Mouse (Mus musculus): ENCODE measurements around the gene Gm10840. TPM values are rescaled to one million over a fixed set of nuclear protein-coding genes. Genes with fewer than 3 reads are reported as not detected.

Gene Gm10840
- polyA plus RNA-seq, 1 experiment from 2014 or later = not detected

DNA sequence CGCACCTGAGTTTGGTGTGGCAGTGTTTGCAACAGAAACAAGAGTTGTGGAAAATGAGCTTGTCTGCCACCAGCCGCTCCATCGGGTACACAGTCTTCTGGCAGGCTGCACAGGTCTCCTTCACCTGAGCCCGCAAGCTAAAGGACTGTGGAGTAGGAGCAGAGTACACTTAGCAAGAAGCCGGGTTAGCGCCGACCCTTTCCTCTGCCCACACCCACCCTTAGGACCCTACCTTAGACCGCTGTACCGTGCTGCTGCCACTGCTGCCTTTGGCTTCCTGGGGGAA is 1.8 kb upstream of the Gm10840 start:
- peak; percentile 14; the same call in 1 of the 2 replicates for ATAC-seq
- 40% methylated on average over 9 of the region's 9 CpGs for WGBS
- Histone ChIP-seq H3K9ac (ENCODE audit: low read depth, low read length) (peak overlapping the region; percentile 85), H3K27ac (ENCODE audit: low read length) (peak overlapping the region; percentile 89; the same call in 1 of the 2 replicates), H3K4me3 (ENCODE audit: low read length) (peak overlapping the region; percentile 72), H3K36me3 (ENCODE audit: control insufficient read depth, insufficient read depth, low read length) (0 out of 2 replicates have a peak, but pooled peaks cover 3% of the 10 kb centered on the region), H3K4me2 (ENCODE audit: low read depth, low read length) (peak overlapping the region; percentile 94), H3K4me1 (ENCODE audit: control insufficient read depth, insufficient read depth, low read length) (peaks cover 25% of the 10 kb centered on the region), H3K27me3 (replicated peaks; ENCODE audit: control insufficient read depth, insufficient read depth, low read length) (no peaks in the 10 kb centered on the region), H3K9me3 (ENCODE audit: control insufficient read depth, low read length) (no peaks in the 10 kb centered on the region)

DNA sequence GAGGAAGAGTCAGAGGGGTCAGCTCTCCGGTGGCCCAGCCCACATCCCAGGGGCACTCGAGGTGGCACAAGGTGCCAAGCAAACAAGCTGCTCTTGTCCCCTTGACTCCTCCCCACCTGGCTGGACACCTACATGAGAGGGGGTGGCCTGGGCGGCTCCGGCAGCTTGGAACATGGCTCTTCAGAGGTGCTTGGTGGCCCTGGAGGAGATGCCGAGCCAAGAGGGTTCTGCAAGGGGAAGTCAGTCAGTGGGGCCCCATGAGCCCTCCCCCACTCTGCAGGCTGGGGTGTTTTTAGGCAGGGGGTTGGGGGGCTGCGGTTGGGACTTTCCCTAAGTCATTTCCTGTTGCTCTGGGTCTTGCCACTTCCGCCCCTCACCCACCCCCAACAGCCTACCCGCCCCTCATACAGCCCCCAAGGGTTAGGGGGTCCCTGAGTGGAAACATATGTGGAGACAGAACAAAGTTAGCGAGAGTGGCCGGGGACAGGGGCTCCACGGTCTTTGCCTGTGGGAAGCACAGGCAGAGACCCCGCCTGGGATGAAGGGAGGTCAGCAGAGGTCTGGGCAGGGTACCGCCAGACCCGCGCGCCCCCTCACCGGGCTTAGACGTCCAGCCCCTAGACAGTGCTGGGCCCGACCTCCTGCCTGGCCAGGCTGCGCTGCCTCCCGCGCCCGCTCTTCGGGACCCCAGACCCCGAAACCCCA is 1.3 kb upstream of the Gm10840 start:
- ATAC-seq = peak; percentile 54
- Histone ChIP-seq H3K4me3 (ENCODE audit: low read length) (peak overlapping the region; percentile 72), H3K9ac (ENCODE audit: low read depth, low read length) (peak overlapping the region; percentile 85), H3K36me3 (ENCODE audit: control insufficient read depth, insufficient read depth, low read length) (0 out of 2 replicates have a peak, but pooled peaks cover 3% of the 10 kb centered on the region), H3K9me3 (ENCODE audit: control insufficient read depth, low read length) (no peaks in the 10 kb centered on the region), H3K4me1 (ENCODE audit: control insufficient read depth, insufficient read depth, low read length) (peaks cover 25% of the 10 kb centered on the region), H3K27ac (ENCODE audit: low read length) (peak overlapping the region; percentile 89; the same call in 1 of the 2 replicates), H3K27me3 (replicated peaks; ENCODE audit: control insufficient read depth, insufficient read depth, low read length) (no peaks in the 10 kb centered on the region), H3K4me2 (ENCODE audit: low read depth, low read length) (peak overlapping the region; percentile 94)
- WGBS = under 1% methylated on average over 20 of the region's 25 CpGs

DNA sequence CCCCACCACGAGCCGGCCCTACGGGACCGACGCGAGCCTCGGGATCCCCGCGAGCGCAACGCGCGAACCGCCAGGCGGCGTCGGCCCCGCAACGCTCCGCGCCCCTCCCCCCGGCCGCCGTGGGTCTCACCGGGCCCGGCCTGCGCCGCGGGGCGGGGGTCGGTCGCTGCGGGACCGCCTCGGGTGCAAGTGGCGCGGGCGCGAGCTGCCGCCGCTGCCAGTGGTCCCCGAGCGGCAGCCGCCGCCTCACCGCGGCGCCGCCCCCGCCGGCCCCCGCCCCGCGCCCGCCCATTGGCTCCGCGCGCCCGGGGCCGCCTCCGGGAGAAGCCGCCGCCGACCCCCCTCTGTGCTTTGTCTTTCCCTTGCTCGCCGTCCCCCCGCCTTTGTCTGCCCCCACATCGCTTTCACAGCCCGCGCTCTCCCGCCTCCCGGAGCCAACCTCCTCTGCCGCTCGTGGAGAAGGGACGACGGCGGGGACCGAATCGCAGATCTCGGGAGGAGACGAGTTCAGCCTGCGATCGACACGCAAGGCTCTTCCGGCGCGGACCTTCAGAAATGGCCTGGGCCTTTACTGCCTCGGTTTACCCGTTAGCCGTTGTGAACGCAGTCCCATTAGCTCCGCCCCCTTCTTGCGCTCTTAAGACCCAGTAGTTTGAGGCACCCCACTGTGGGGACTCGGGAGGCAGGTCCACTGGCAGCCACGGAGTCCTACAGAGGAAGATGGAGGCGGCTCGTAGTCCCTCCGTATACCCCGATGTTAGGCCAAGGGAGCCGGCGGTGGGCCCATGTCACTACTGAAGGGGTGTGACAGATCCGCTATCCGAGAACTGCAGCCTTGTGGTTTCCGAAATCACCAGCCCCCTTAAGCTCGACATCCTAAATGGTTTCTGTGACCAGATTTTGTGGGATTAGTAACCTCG is 469 bp upstream of the Gm10840 start:
- Histone ChIP-seq H3K4me1 (ENCODE audit: control insufficient read depth, insufficient read depth, low read length) (peaks cover 25% of the 10 kb centered on the region), H3K4me3 (ENCODE audit: low read length) (peak overlapping the region; percentile 72), H3K9me3 (ENCODE audit: control insufficient read depth, low read length) (no peaks in the 10 kb centered on the region), H3K36me3 (ENCODE audit: control insufficient read depth, insufficient read depth, low read length) (0 out of 2 replicates have a peak, but pooled peaks cover 3% of the 10 kb centered on the region), H3K27ac (ENCODE audit: low read length) (peak overlapping the region; percentile 89), H3K27me3 (replicated peaks; ENCODE audit: control insufficient read depth, insufficient read depth, low read length) (no peaks in the 10 kb centered on the region), H3K4me2 (ENCODE audit: low read depth, low read length) (peak overlapping the region; percentile 94), H3K9ac (ENCODE audit: low read depth, low read length) (peak overlapping the region; percentile 85)
- peak; percentile 76 for ATAC-seq
- under 1% methylated on average over 70 of the region's 106 CpGs for WGBS

DNA sequence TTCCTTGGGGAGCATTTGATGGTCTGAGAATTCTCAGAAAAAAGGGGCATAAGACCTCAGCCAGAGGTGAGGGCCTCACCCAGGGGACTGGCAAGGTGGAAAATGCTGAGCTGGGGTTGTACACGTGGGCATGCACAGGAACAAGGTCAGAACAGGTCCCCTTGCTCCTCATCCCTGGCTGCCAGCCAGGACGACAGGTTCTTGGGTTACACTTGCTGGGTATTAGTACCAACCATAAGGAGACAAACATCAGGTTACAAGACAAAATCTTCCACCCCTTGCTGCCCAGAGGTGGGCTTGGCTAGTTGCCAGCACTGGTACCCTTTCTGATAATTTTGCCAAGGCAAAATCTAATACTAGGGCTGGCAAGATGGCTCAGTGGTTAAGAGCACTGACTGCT is 1.6 kb downstream of the Gm10840 start:
- no peak overlapping the region for H3K9ac ChIP-seq (ENCODE audit: low read depth, low read length)
- no peak overlapping the region for H3K4me3 ChIP-seq (ENCODE audit: low read length)
- ATAC-seq = no peak
- H3K27ac ChIP-seq (ENCODE audit: low read length) = no peak overlapping the region
- no peak overlapping the region for H3K4me2 ChIP-seq (ENCODE audit: low read depth, low read length)
- WGBS = 79% methylated on average over 2 of the region's 2 CpGs
- no peaks in the 10 kb centered on the region for H3K9me3 ChIP-seq (ENCODE audit: control insufficient read depth, low read length)
- H3K27me3 ChIP-seq (replicated peaks; ENCODE audit: control insufficient read depth, insufficient read depth, low read length) = no peaks in the 10 kb centered on the region
- H3K4me1 ChIP-seq (ENCODE audit: control insufficient read depth, insufficient read depth, low read length) = peaks cover 25% of the 10 kb centered on the region
- no peaks in the 10 kb centered on the region for H3K36me3 ChIP-seq (ENCODE audit: control insufficient read depth, insufficient read depth, low read length)

DNA sequence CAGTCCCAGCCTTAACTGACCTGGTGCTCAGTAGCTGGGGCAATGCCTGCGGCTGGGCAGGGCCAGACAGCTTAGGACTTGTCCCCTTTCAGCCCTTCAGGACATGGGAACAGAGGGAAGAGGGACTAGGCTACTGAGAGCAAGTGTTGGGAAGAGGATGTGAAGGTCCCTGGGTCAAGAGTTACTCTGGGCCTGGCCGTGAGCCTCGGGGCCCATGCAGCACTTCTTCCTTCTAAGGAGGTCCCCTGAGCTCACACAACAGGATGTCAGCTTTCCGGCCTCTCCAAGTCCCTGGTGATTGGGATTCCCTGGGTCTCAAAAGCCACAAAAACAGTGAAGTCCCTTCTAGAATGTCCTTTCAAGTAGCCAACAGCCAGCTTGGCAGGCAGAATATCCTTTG is 2.9 kb downstream of the Gm10840 start:
- Histone ChIP-seq H3K4me2 (ENCODE audit: low read depth, low read length) (no peak overlapping the region), H3K4me3 (ENCODE audit: low read length) (no peak overlapping the region), H3K27me3 (replicated peaks; ENCODE audit: control insufficient read depth, insufficient read depth, low read length) (no peaks in the 10 kb centered on the region), H3K9me3 (ENCODE audit: control insufficient read depth, low read length) (no peaks in the 10 kb centered on the region), H3K4me1 (ENCODE audit: control insufficient read depth, insufficient read depth, low read length) (peaks cover 17% of the 10 kb centered on the region), H3K36me3 (ENCODE audit: control insufficient read depth, insufficient read depth, low read length) (no peaks in the 10 kb centered on the region), H3K9ac (ENCODE audit: low read depth, low read length) (no peak overlapping the region), H3K27ac (ENCODE audit: low read length) (no peak overlapping the region)
- 76% methylated on average over 4 of the region's 4 CpGs for WGBS
- no peak for ATAC-seq

DNA sequence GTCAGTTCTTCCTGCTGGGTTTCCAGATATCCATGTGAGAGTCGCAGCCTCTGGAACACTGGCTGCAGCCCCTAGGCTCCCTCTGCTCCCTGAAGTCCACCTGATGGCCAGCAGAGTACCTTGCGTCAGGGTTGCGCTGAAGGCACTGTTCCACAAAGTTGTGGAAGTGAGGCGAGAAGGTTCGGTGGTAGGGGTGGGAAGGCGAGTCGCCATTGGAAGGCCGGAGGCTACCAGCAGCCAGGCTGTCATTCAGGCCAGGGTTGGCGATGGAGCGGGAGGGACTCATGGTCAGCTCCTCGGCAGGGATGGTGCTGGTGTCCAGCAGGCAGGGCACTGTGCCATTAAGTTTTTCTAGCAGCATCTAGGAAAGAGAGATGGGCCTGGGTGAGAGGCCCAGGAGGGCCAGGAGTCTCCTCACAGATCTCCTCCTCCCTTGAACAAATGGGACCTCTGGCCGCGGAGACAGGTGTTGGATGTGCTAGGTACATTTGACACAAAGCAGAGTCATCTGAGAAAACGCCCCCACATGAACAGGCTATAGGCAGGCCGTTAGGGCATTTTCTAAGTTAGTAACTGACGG is 4.0 kb downstream of the Gm10840 start:
- Histone ChIP-seq H3K4me3 (ENCODE audit: low read length) (no peak overlapping the region), H3K27me3 (replicated peaks; ENCODE audit: control insufficient read depth, insufficient read depth, low read length) (no peaks in the 10 kb centered on the region), H3K36me3 (ENCODE audit: control insufficient read depth, insufficient read depth, low read length) (no peaks in the 10 kb centered on the region), H3K9ac (ENCODE audit: low read depth, low read length) (no peak overlapping the region), H3K4me1 (ENCODE audit: control insufficient read depth, insufficient read depth, low read length) (peaks cover 9% of the 10 kb centered on the region; the same call in 1 of the 2 replicates), H3K27ac (ENCODE audit: low read length) (no peak overlapping the region), H3K9me3 (ENCODE audit: control insufficient read depth, low read length) (no peaks in the 10 kb centered on the region), H3K4me2 (ENCODE audit: low read depth, low read length) (no peak overlapping the region)
- no peak for ATAC-seq
- 91% methylated on average over 16 of the region's 16 CpGs for WGBS

DNA sequence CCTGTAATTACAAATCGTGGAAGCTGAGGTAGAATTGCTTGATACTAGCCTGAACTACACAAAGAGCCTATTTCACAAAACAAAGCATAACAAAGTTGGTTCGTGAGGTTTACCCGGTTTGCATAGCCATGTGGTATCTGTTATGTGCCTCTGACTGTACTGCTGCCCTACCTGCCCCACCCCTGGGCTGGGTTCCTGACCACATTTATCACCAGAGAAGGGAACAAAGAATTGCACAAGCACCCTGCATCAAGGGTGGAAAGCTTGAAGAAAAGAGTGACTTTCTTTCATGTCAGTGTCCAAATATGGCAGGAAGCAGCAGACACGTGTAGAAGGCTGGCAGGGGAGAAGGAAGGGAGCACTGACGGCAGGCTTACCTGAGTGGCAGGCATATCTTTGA is 6.8 kb downstream of the Gm10840 start:
- H3K9me3 ChIP-seq (ENCODE audit: control insufficient read depth, low read length) = no peaks in the 10 kb centered on the region
- H3K4me3 ChIP-seq (ENCODE audit: low read length) = no peak overlapping the region
- H3K9ac ChIP-seq (ENCODE audit: low read depth, low read length) = no peak overlapping the region
- H3K27ac ChIP-seq (ENCODE audit: low read length) = no peak overlapping the region
- no peak overlapping the region for H3K4me2 ChIP-seq (ENCODE audit: low read depth, low read length)
- H3K27me3 ChIP-seq (replicated peaks; ENCODE audit: control insufficient read depth, insufficient read depth, low read length) = no peaks in the 10 kb centered on the region
- no peaks in the 10 kb centered on the region for H3K36me3 ChIP-seq (ENCODE audit: control insufficient read depth, insufficient read depth, low read length)
- WGBS = 72% methylated on average over 5 of the region's 5 CpGs
- no peaks in the 10 kb centered on the region for H3K4me1 ChIP-seq (ENCODE audit: control insufficient read depth, insufficient read depth, low read length)
- ATAC-seq = peak; percentile 71

DNA sequence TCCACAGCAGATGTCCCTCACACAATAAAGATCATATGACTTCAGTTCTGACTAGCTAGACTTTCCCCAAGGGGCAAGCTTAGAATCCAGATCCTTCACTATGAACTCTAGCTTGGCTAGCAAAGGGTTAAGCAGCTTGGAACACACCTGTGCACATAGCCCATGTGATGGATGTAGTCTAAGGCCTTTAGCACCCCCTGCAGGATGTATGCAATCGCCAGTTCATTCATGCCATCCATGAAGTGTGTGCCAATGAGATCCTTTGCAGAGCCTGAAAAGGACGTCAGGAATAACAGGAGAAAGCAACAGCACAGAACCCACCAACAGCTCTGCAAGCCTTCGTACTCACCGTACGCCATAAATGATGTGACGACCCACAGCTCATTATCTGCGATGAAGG is 10.2 kb downstream of the Gm10840 start:
- WGBS = 80% methylated on average over 7 of the region's 7 CpGs
- H3K36me3 ChIP-seq (ENCODE audit: control insufficient read depth, insufficient read depth, low read length) = no peaks in the 10 kb centered on the region
- no peak for ATAC-seq
- no peak overlapping the region for H3K4me3 ChIP-seq (ENCODE audit: low read length)
- H3K4me2 ChIP-seq (ENCODE audit: low read depth, low read length) = no peak overlapping the region
- no peaks in the 10 kb centered on the region for H3K27me3 ChIP-seq (replicated peaks; ENCODE audit: control insufficient read depth, insufficient read depth, low read length)
- no peaks in the 10 kb centered on the region for H3K9me3 ChIP-seq (ENCODE audit: control insufficient read depth, low read length)
- H3K9ac ChIP-seq (ENCODE audit: low read depth, low read length) = no peak overlapping the region
- H3K27ac ChIP-seq (ENCODE audit: low read length) = no peak overlapping the region
- H3K4me1 ChIP-seq (ENCODE audit: control insufficient read depth, insufficient read depth, low read length) = no peaks in the 10 kb centered on the region

DNA sequence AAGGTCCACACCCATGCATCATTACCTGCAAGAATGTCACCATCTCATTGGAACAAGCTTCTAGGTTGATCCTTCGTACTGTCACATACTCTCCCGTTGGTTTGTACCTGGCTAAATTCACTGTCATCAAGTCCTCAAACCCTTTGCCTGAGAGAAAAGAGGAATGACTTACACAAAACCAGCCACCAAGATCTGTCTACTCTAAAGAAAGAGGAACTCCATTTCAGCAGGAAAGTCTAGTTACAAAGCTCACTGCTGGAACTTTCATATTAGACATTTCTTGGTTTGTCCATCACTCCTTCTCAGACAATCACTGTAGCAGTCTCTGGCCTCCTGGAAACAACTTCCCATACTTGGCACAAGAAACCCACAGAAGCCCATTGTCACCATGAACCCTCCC is 12.6 kb downstream of the Gm10840 start:
- no peak overlapping the region for H3K4me2 ChIP-seq (ENCODE audit: low read depth, low read length)

More for the DNA sequence above, 12.6 kb downstream of the Gm10840 start:
- no peak overlapping the region for H3K4me3 ChIP-seq (ENCODE audit: low read length)
- no peaks in the 10 kb centered on the region for H3K4me1 ChIP-seq (ENCODE audit: control insufficient read depth, insufficient read depth, low read length)
- 87% methylated on average over 2 of the region's 2 CpGs for WGBS
- ATAC-seq = no peak
- no peaks in the 10 kb centered on the region for H3K36me3 ChIP-seq (ENCODE audit: control insufficient read depth, insufficient read depth, low read length)
- no peak overlapping the region for H3K9ac ChIP-seq (ENCODE audit: low read depth, low read length)
- H3K27ac ChIP-seq (ENCODE audit: low read length) = no peak overlapping the region
- no peaks in the 10 kb centered on the region for H3K9me3 ChIP-seq (ENCODE audit: control insufficient read depth, low read length)
- no peaks in the 10 kb centered on the region for H3K27me3 ChIP-seq (replicated peaks; ENCODE audit: control insufficient read depth, insufficient read depth, low read length)
